Mouse (Mus musculus) bone marrow macrophage, adult 2 months (primary cell): ENCODE measurements at regions not wholly inside any gene's neighbourhood (a gene's known extent, or its start where the extent isn't known, plus 50 kb on each side); places are given as distances from the start of the nearest gene placed in this dataset.

Source experiments
- CTCF ChIP-seq: IDR thresholded peaks from 2 replicates; pipeline ENCODE4 v1.5.1; 2012; ENCODE audit warnings: low read depth, mild to moderate bottlenecking, low read length, moderate library complexity
- POLR2A ChIP-seq: IDR thresholded peaks from 2 replicates; pipeline ENCODE4 v1.6.1; 2012; ENCODE audit warnings: mild to moderate bottlenecking, low read depth, low read length, borderline replicate concordance

- no peak for TF ChIP-seq CTCF
- no peak for TF ChIP-seq POLR2A
Measured at GRCm38 (mm10) chr12:70563446-70563845, 110.6 kb downstream of the Tmx1 start.
